Mouse (Mus musculus) lung, adult 2 months (tissue): ENCODE measurements around the gene Ptprj.

Experiments used
- CTCF ChIP-seq: fragments of 200-500 bp; IDR thresholded peaks from 2 replicates; pipeline ENCODE4 v1.5.1; 2011; ENCODE audit warnings: mild to moderate bottlenecking, low read length, control low read depth; ENCODE audit not compliant: insufficient read depth
- POLR2A ChIP-seq: fragments of 200-500 bp; IDR thresholded peaks from 2 replicates; pipeline ENCODE4 v1.6.1; 2011; ENCODE audit warnings: low read depth, mild to moderate bottlenecking, control low read depth, low read length, borderline replicate concordance; ENCODE audit errors: extremely low read depth

DNA sequence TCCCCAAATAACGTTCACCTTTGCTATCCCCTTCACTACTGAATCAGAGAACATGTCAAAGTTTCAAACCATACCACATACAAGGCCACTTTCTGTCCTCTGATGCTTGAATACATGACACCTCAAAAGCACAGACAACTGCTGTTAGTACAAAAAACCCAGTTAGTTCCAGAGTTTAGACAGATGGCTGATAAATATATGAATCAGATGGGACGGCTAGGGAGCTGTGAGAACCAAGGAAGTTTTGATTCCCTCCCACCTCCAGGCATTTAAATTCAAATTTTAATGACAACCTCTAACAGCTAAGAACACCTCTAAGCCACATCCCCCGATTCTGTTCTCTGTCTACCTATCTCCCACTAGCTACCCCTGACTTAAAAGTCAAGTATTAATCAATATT lies 33.1 kb upstream of the Ptprj start:
- no peak for TF ChIP-seq CTCF
- no peak for TF ChIP-seq POLR2A
